Mouse (Mus musculus): ENCODE data around the gene Mfsd6. TPM values are rescaled to one million over a fixed set of nuclear protein-coding genes. Genes with fewer than 3 reads are reported as not detected.

Gene Mfsd6
- polyA plus RNA-seq, 1 experiment from 2014 or later = 0.94 TPM

DNA sequence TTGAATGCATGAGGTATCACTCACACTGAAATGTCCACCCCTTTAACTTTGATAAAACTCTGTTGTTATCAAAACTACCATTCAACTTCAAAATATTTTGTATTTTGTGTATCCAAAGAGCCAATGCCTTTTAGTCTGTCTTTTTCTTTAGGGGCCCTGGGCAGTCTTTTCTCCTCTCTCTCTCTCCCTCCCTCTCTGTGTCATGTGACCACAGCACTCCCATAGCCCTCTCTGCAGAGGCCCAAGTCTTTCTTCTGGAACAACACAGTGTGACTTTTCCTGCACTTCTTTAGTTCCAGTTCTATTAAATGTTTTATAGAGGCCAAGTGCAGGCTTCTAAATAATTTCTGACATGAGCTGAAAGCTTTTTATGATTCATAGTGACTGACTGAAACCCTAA is 106.8 kb downstream of the Mfsd6 start:
- no peaks in the 10 kb centered on the region for H3K4me1 ChIP-seq (ENCODE audit: insufficient read depth)
- TF ChIP-seq EP300 (IDR thresholded peaks at IDR 0.05; ENCODE audit: low read depth) = no peak
- no peak for TF ChIP-seq CTCF (IDR thresholded peaks at IDR 0.05; ENCODE audit: low read depth)
- ATAC-seq = no peak

DNA sequence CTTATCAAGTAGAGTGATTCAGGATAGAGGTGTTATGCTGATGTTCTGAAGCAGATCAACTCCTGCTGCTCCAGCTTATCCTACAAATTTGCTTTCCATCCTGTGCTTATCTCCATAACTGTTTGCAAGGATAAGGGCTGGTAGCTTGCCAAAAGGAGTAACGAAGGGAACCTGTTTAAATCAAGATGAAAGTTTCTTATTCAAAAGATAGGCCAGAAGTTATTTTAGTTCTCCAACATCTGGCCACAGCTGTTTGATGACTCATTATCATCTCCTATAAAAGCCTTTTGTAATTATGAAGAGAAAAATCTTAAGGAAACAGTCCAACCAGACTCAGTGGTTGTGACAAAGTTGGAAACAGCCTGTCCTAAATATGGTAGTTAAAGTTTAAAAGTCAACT is 109.0 kb downstream of the Mfsd6 start:
- DNase-seq (no peak), ATAC-seq (no peak)
- no peaks in the 10 kb centered on the region for H3K36me3 ChIP-seq (replicated peaks; ENCODE audit: insufficient read depth, low read length)
- no peak overlapping the region for H3K4me2 ChIP-seq (ENCODE audit: low read depth, low read length)
- H3K4me1 ChIP-seq (ENCODE audit: insufficient read depth) = no peaks in the 10 kb centered on the region
- TF ChIP-seq CTCF (IDR thresholded peaks at IDR 0.05; ENCODE audit: low read depth) (no peak), EP300 (IDR thresholded peaks at IDR 0.05; ENCODE audit: low read depth) (no peak)
- H3K27me3 ChIP-seq (ENCODE audit: insufficient read depth, low read length) = no peaks in the 10 kb centered on the region
- no peak overlapping the region for H3K27ac ChIP-seq (ENCODE audit: low read depth)
- no peak overlapping the region for H3K4me3 ChIP-seq (ENCODE audit: low read depth, low read length)
- H3K9me3 ChIP-seq (ENCODE audit: low read length) = no peaks in the 10 kb centered on the region
- H3K9ac ChIP-seq (replicated peaks) = no peak overlapping the region
- 51% methylated on average over 1 of the region's 1 CpGs for WGBS (ENCODE audit: insufficient replicate concordance)

More for the DNA sequence above, 106.8 kb downstream of the Mfsd6 start:
- no peak overlapping the region for H3K4me3 ChIP-seq (ENCODE audit: low read depth, low read length)
- no peaks in the 10 kb centered on the region for H3K36me3 ChIP-seq (replicated peaks; ENCODE audit: insufficient read depth, low read length)
- no peaks in the 10 kb centered on the region for H3K27me3 ChIP-seq (ENCODE audit: insufficient read depth, low read length)
- no peak overlapping the region for H3K4me2 ChIP-seq (ENCODE audit: low read depth, low read length)
- H3K9me3 ChIP-seq (ENCODE audit: low read length) = no peaks in the 10 kb centered on the region
- H3K27ac ChIP-seq (ENCODE audit: low read depth) = no peak overlapping the region
- no peak overlapping the region for H3K9ac ChIP-seq (replicated peaks)
- no peak for DNase-seq

DNA sequence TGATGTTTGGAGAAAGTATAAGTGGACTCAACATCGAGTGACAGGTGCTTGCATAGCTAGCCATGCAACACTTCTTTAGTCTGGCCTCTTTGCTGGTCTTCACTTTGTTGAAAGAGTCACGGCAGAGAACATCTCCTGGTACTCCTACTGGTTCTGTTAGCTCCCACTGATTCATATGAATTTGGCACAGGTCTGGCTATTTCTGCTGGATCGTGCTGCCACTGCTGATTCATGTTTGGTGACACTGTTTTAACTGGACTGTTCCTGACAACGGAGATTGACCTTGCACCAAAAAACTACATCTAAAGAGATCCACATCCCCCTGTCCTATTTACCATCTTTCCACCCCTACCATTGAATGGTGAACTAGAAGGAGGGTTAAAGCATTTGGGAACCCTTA is 118.8 kb downstream of the Mfsd6 start:
- H3K4me1 ChIP-seq (ENCODE audit: insufficient read depth) = no peaks in the 10 kb centered on the region
- no peak overlapping the region for H3K9ac ChIP-seq (replicated peaks)
- no peak overlapping the region for H3K27ac ChIP-seq (ENCODE audit: low read depth)
- 0 out of 2 replicates have a peak, but pooled peaks cover 2% of the 10 kb centered on the region for H3K9me3 ChIP-seq (ENCODE audit: low read length)
- ATAC-seq (no peak), DNase-seq (no peak)
- 74% methylated on average over 4 of the region's 4 CpGs for WGBS (ENCODE audit: insufficient replicate concordance)
- no peak for TF ChIP-seq EP300 (IDR thresholded peaks at IDR 0.05; ENCODE audit: low read depth)
- no peak for TF ChIP-seq CTCF (IDR thresholded peaks at IDR 0.05; ENCODE audit: low read depth)
- H3K27me3 ChIP-seq (ENCODE audit: insufficient read depth, low read length) = no peaks in the 10 kb centered on the region
- H3K36me3 ChIP-seq (replicated peaks; ENCODE audit: insufficient read depth, low read length) = no peaks in the 10 kb centered on the region
- H3K4me3 ChIP-seq (ENCODE audit: low read depth, low read length) = no peak overlapping the region
- H3K4me2 ChIP-seq (ENCODE audit: low read depth, low read length) = no peak overlapping the region

DNA sequence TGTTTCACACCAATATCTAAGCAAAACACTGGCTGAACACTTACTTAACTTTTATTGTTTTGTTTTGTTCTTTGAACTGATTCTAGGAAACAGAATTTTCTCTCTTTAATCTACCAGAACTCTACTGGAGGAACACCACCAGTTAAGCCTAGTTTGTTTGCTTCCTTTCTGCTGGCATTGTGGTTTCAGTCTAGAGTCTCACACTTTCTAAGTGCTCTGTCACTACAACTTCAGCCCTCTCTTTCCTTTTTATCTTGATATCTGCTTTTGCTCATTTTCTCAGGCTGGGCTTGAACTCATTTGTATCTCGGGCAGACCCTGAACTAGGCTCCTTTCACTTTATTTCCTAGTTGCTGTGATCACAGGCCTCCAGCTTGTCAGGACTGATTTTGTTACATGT is 119.6 kb downstream of the Mfsd6 start:
- 48% methylated on average over 1 of the region's 1 CpGs for WGBS (ENCODE audit: insufficient replicate concordance)
- H3K27me3 ChIP-seq (ENCODE audit: insufficient read depth, low read length) = no peaks in the 10 kb centered on the region
- DNase-seq = no peak

More for the DNA sequence above, 119.6 kb downstream of the Mfsd6 start:
- TF ChIP-seq CTCF (IDR thresholded peaks at IDR 0.05; ENCODE audit: low read depth) (no peak), EP300 (IDR thresholded peaks at IDR 0.05; ENCODE audit: low read depth) (no peak)
- Histone ChIP-seq H3K9ac (replicated peaks) (no peak overlapping the region), H3K4me1 (ENCODE audit: insufficient read depth) (no peaks in the 10 kb centered on the region), H3K4me3 (ENCODE audit: low read depth, low read length) (no peak overlapping the region), H3K27ac (ENCODE audit: low read depth) (no peak overlapping the region), H3K9me3 (ENCODE audit: low read length) (0 out of 2 replicates have a peak, but pooled peaks cover 2% of the 10 kb centered on the region), H3K36me3 (replicated peaks; ENCODE audit: insufficient read depth, low read length) (no peaks in the 10 kb centered on the region), H3K4me2 (ENCODE audit: low read depth, low read length) (no peak overlapping the region)
- no peak for ATAC-seq

Other genes starting within 250 kb of the Mfsd6 start
- gene Nab1, start 226.8 kb downstream of the Mfsd6 start, polyA plus RNA-seq (2015; fragmentation: Nextera tagmentation; extraction: Ambion mirVana) = 20.3 and 20.9 TPM in 2 replicates
- gene Nemp2, start 96.8 kb downstream of the Mfsd6 start, polyA plus RNA-seq (2015; fragmentation: Nextera tagmentation; extraction: Ambion mirVana) = 1.1 and 1.2 TPM in 2 replicates
- 16.5 and 18.0 TPM in 2 replicates for gene Inpp1, start 90.2 kb upstream of the Mfsd6 start, polyA plus RNA-seq (2015; fragmentation: Nextera tagmentation; extraction: Ambion mirVana)
- 30.1 and 33.6 TPM in 2 replicates for gene Hibch, start 117.5 kb upstream of the Mfsd6 start, polyA plus RNA-seq (2015; fragmentation: Nextera tagmentation; extraction: Ambion mirVana)